Mouse (Mus musculus) forebrain, embryonic 11.5 days (tissue): Measurements from ENCODE around the gene Smg9. TPM values are rescaled to one million over a fixed set of nuclear protein-coding genes. Genes with fewer than 3 reads are reported as not detected.

Experiments
- ATAC-seq: fragments of 200-750 bp; cut with Nextera tagmentation; replicated peaks from 2 replicates; pipeline ENCODE4 v1.8.0; 2017; ENCODE audit warnings: moderate TSS enrichment; ENCODE audit not compliant: low FRiP score
- DNase-seq: peaks from one replicate; pipeline ENCODE4 v3.0.0-alpha.2; 2017; ENCODE audit warnings: low spot score
- H3K27ac ChIP-seq: fragments of 300-500 bp; sonication (generic); 2 replicates; pipeline ENCODE4 v1.5.1; 2014; ENCODE audit warnings: low read depth, low read length
- H3K27me3 ChIP-seq: fragments of 300-500 bp; sonication (generic); 2 replicates; pipeline ENCODE4 v1.6.1; 2014; ENCODE audit warnings: mild to moderate bottlenecking, low read length, mixed read lengths; ENCODE audit not compliant: control insufficient read depth, insufficient read depth
- H3K36me3 ChIP-seq: fragments of 300-500 bp; sonication (generic); 2 replicates; pipeline ENCODE4 v1.6.1; 2014; ENCODE audit warnings: mild to moderate bottlenecking, low read length, moderate library complexity, mixed read lengths; ENCODE audit not compliant: control insufficient read depth, insufficient read depth
- H3K4me1 ChIP-seq: fragments of 300-500 bp; sonication (generic); replicated peaks from 2 replicates; pipeline ENCODE4 v1.6.1; 2014; ENCODE audit warnings: low read length, mixed read lengths; ENCODE audit not compliant: control insufficient read depth, insufficient read depth
- H3K4me2 ChIP-seq: fragments of 300-500 bp; sonication (generic); 2 replicates; pipeline ENCODE4 v1.6.1; 2014; ENCODE audit warnings: low read depth, mild to moderate bottlenecking, low read length, moderate library complexity, mixed read lengths; ENCODE audit not compliant: severe bottlenecking
- H3K4me3 ChIP-seq: fragments of 300-500 bp; sonication (generic); 2 replicates; pipeline ENCODE4 v1.5.1; 2014; ENCODE audit warnings: low read depth, low read length
- H3K9ac ChIP-seq: fragments of 300-500 bp; sonication (generic); 2 replicates; pipeline ENCODE4 v1.6.1; 2014; ENCODE audit warnings: low read length
- H3K9me3 ChIP-seq: fragments of 300-500 bp; sonication (generic); 2 replicates; pipeline ENCODE4 v1.6.1; 2016; ENCODE audit warnings: low read length, mixed read lengths; ENCODE audit not compliant: control insufficient read depth
- WGBS: fragments of 180-500 bp; shearing (Covaris S2); extraction: QIAGEN DNeasy Blood & Tissue Kit; methylation state at CpG from one replicate; pipeline ENCODE4 v1.1.7; 2014; 5-methylcytosine and 5-hydroxymethylcytosine counted together
- polyA plus RNA-seq: library from polyadenylated mRNA; unstranded; fragments of >200 nt; fragmentation: Nextera tagmentation; extraction: Ambion mirVana; gene quantifications from 2 replicates; pipeline ENCODE4 v1.2.1, GENCODE M21; 2014

Smg9 gene
- polyA plus RNA-seq, 1 experiment from 2014 or later: 29.6 TPM

DNA sequence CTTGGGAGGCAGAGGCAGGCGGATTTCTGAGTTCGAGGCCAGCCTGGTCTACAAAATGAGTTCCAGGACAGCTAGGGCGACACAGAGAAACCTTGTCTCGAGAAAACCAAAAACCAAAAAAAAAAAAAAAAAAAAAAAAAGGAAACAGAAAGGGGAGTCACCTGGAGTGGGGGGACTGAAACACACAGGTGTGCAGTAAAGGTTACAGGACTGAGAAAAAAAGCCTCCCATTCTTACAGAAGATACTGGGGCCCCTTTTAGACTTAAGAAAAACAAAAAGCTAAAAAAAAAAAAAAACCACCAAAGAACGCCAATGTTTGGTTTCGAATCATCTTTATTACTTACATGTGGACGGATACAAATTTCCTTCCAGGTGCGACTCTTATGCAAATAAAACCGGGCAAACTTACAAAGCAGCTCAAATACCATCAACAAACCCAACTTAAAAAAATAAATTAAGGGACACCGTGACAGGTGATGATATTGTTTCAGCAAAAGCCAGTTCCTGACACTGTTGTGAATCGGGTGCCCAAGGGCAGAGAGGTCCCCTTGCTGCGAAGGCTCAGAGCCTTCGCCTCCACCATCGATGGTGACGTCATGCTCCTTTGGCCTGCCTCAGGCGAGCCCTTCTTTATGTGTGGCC, 16.6 kb upstream of the Smg9 start:
- no peak overlapping the region for H3K9ac ChIP-seq
- no peaks in the 10 kb centered on the region for H3K9me3 ChIP-seq
- no peaks in the 10 kb centered on the region; the same call in 1 of the 2 replicates for H3K27me3 ChIP-seq
- DNase-seq (no peak), ATAC-seq (no peak)
- 84% methylated on average over 16 of the region's 16 CpGs for WGBS
- H3K4me2 ChIP-seq: no peak overlapping the region
- H3K4me1 ChIP-seq: no peaks in the 10 kb centered on the region
- H3K27ac ChIP-seq: no peak overlapping the region
- H3K4me3 ChIP-seq: no peak overlapping the region
- no peaks in the 10 kb centered on the region for H3K36me3 ChIP-seq

DNA sequence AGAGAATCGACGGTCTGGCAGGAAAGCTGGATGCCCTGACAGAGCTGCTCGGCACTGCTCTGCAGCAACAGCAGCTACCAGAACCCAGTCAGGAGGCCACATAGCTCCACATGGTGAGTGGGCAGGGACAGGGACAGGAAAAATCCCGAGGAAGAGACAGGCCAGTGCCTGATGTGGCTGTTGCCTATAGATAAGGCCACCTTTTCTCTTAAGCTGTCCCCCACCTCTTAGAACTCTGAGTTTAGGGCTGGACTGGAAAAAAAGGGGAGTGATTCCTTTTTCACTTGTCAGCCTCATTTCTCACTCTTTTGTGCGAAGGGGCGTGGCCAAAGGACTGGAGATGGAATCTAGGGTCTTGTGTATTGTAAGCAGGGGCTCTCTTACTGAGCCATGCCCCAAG, 15.3 kb upstream of the Smg9 start:
- ATAC-seq: peak; percentile 42; the same call in 1 of the 2 replicates
- no peak overlapping the region for H3K4me2 ChIP-seq
- no peaks in the 10 kb centered on the region for H3K36me3 ChIP-seq
- no peaks in the 10 kb centered on the region for H3K4me1 ChIP-seq
- H3K27ac ChIP-seq: no peak overlapping the region
- 62% methylated on average over 6 of the region's 6 CpGs for WGBS
- no peak overlapping the region for H3K9ac ChIP-seq
- H3K9me3 ChIP-seq: no peaks in the 10 kb centered on the region
- no peak overlapping the region for H3K4me3 ChIP-seq
- H3K27me3 ChIP-seq: no peaks in the 10 kb centered on the region; the same call in 1 of the 2 replicates
- DNase-seq: no peak

- Histone ChIP-seq H3K9ac (no peak overlapping the region), H3K4me3 (no peak overlapping the region), H3K9me3 (no peaks in the 10 kb centered on the region), H3K4me1 (no peaks in the 10 kb centered on the region), H3K27me3 (no peaks in the 10 kb centered on the region; the same call in 1 of the 2 replicates), H3K27ac (no peak overlapping the region), H3K4me2 (0 out of 2 replicates have a peak overlapping the region, but pooled peaks have one; percentile 9), H3K36me3 (no peaks in the 10 kb centered on the region)
- 10% methylated on average over 11 of the region's 11 CpGs for WGBS
- DNase-seq (peak; percentile 87), ATAC-seq (peak; percentile 64)
These were observed 14.6 kb upstream of the Smg9 start for GRCm38 (mm10) chr7:24384827-24385226.

DNA sequence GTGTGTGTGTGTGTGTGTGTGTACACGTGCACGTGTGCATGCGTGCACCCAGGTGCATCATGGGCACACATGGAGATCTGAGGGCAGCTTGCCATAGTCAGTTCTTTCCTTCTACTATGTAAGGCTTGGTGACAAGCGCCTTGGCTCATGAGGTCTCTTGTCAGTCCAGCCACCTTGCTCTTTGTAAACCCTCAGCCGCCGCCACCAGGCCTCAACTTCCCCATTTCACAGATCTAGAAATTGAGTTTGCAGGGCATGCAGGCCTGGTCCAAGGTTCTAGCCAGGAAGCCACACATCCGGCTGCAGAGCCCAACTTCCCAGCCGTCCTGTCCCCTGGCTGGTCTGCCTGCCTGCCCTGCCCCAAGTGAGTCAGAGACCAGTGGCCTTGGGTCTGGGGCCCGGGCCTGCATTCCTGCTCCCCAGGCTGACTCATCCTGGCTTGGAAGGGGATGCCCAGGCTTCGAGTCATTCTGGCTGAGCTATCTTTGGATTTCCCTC, 12.3 kb upstream of the Smg9 start:
- no peaks in the 10 kb centered on the region for H3K9me3 ChIP-seq
- no peak overlapping the region for H3K4me2 ChIP-seq
- ATAC-seq: no peak
- H3K36me3 ChIP-seq: no peaks in the 10 kb centered on the region
- H3K4me1 ChIP-seq: no peaks in the 10 kb centered on the region
- H3K27me3 ChIP-seq: no peaks in the 10 kb centered on the region; the same call in 1 of the 2 replicates
- H3K4me3 ChIP-seq: no peak overlapping the region
- no peak overlapping the region for H3K27ac ChIP-seq
- no peak overlapping the region for H3K9ac ChIP-seq
- DNase-seq: no peak
- 79% methylated on average over 10 of the region's 10 CpGs for WGBS

- H3K36me3 ChIP-seq: no peaks in the 10 kb centered on the region
- ATAC-seq: no peak
- H3K4me2 ChIP-seq: no peak overlapping the region
- no peak for DNase-seq
- no peaks in the 10 kb centered on the region for H3K27me3 ChIP-seq
- H3K9me3 ChIP-seq: no peaks in the 10 kb centered on the region
- 68% methylated on average over 13 of the region's 13 CpGs for WGBS
- H3K4me3 ChIP-seq: no peak overlapping the region
- no peak overlapping the region for H3K27ac ChIP-seq
- no peaks in the 10 kb centered on the region for H3K4me1 ChIP-seq
- no peak overlapping the region for H3K9ac ChIP-seq
These were observed 9.8 kb upstream of the Smg9 start for GRCm38 (mm10) chr7:24389516-24390187.

- Histone ChIP-seq H3K4me1 (no peaks in the 10 kb centered on the region), H3K4me2 (no peak overlapping the region), H3K9me3 (no peaks in the 10 kb centered on the region), H3K4me3 (no peak overlapping the region), H3K27ac (no peak overlapping the region), H3K36me3 (no peaks in the 10 kb centered on the region), H3K27me3 (no peaks in the 10 kb centered on the region), H3K9ac (no peak overlapping the region)
- 80% methylated on average over 7 of the region's 7 CpGs for WGBS
- no peak for ATAC-seq
- DNase-seq: no peak
These were observed 8.9 kb upstream of the Smg9 start for GRCm38 (mm10) chr7:24390512-24390911.

DNA sequence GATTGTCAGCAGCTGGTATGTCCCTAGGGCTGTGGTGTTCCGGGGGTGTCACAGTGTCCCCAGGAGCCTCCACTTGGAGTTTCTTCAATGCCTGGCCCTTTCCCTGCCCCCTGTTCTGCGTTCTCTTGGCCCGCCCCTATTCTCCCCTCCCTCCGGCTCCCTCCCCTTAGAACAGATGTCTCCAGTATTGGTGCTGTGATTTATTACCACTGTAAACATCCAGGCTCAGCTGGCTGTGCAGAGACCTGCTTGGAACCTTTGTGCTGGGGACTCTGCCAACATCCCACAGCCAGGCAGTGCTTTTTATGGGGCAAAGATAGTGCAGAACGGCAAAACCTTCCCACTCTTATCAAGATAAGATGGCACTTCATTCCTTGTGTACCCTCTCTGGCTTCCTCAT, 8.3 kb upstream of the Smg9 start:
- 58% methylated on average over 5 of the region's 5 CpGs for WGBS
- no peak overlapping the region for H3K4me2 ChIP-seq
- ATAC-seq: no peak
- H3K27ac ChIP-seq: no peak overlapping the region
- no peaks in the 10 kb centered on the region for H3K36me3 ChIP-seq
- H3K9me3 ChIP-seq: no peaks in the 10 kb centered on the region
- no peak overlapping the region for H3K9ac ChIP-seq
- H3K27me3 ChIP-seq: no peaks in the 10 kb centered on the region
- no peak for DNase-seq
- no peaks in the 10 kb centered on the region for H3K4me1 ChIP-seq
- H3K4me3 ChIP-seq: no peak overlapping the region

GRCm38 (mm10) chr7:24391687-24392086, 7.7 kb upstream of the Smg9 start:
- Histone ChIP-seq H3K36me3 (no peaks in the 10 kb centered on the region), H3K4me1 (no peaks in the 10 kb centered on the region), H3K27ac (no peak overlapping the region), H3K4me2 (no peak overlapping the region), H3K27me3 (no peaks in the 10 kb centered on the region), H3K9me3 (no peaks in the 10 kb centered on the region), H3K4me3 (no peak overlapping the region), H3K9ac (no peak overlapping the region)
- WGBS: 79% methylated on average over 2 of the region's 2 CpGs
- no peak for DNase-seq
- ATAC-seq: no peak
